Mouse (Mus musculus) activated CD4-positive, CD25-positive, alpha-beta regulatory T cell, adult 4 months (primary cell): Measurements from ENCODE around the gene Smarcd2. TPM values are rescaled to one million over a fixed set of nuclear protein-coding genes. Genes with fewer than 3 reads are reported as not detected.

ENCODE experiments used
- ATAC-seq: one replicate; pipeline ENCODE4 v1.8.0; 2017
- polyA plus RNA-seq, 2 experiments: library from polyadenylated mRNA; unstranded; fragments of 100-300 nt; shearing (Covaris generic); gene quantifications; one replicate each; pipeline ENCODE4 v1.2.1; 2017

The Smarcd2 gene
- polyA plus RNA-seq, 2 experiments from 2014 or later, result 17.6 to 23.2 TPM

GRCm38 (mm10) chr11:106220603-106221002 lies 52.2 kb downstream of the Smarcd2 start:
- no peak for ATAC-seq

DNA sequence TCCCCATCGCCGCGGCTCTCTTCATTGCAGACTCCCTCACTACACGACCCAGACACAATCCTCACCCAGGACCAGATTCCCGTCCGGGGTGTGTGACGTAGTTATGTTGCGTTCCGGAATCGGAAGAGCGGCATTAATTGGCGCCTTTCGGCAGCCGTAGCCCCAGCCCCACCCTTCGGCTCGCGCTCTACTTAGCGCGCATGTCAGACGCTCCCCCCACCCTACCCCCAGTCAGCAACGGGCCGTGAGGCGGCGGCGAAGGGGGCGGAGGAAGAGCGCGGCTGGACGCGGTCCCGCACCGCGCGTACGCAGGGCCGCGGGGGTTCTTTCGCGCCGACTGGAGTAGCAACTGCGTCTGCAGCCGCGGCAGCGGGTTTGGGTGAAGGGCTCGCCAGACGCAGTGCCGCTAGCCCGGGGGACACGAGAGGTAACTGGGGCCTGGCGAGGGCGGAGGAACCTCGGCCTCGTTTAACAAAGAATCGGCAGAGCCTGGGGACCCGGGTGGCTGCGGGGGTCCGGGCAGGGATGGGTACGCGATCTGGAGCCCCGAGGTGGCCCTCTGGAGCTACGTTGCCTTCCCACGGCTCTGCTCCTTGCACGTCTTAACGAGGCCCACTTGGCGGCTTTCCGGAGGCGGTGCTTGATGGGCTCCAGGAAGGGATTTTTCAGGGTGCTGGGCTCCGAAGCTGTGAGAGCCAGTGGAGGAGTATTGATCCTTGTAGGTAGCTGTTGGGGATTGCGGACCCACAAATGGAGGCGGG lies 55.9 kb downstream of the Smarcd2 start, which contains the start of gene Ddx42:
TSS of gene Ddx42 (plus strand) at position 197 of the 761 bp plus-strand sequence.
- peak; percentile 55 for ATAC-seq

DNA sequence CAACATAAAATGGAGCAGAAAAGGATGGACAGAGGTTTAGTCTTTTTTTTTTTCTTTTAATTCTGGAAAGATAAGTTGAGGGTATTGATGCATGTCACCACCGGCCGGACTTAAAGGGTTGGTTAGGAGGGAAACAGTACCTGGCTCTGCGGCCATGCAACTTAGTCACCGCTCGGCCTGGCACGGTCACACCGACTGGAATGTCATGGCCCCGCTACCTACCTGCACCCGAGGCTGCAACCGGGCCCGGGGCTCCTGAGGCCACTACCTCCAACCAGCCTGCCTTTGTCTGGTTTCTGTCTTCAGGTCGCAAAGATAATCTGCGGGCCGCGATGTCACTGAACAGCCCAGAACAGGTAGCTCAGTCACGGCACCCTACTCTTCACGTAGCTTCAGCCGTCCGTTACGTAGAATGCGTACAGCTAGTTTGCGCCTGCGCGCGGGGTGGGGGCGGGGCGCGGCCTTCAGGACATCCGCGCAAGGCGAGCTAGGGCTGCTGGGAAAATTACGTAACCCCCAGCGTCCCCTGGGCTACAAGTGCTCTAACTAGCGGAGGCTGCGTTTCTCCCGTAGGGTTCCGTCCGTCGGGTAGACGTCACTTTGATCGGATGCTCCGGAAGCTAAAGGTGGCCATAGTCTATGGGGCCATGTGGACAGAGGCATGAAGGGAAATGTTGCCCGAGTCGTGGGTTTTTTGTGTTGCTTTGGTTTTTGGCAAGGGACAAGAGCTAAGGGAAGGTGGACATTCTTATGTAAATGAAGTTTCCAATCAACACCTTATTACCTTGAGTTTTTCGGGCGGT lies 56.6 kb downstream of the Smarcd2 start, which contains the start of gene Ccdc47:
TSS of gene Ccdc47 (minus strand) at position 418 of the 803 bp plus-strand sequence.
- peak; percentile 91 for ATAC-seq

DNA sequence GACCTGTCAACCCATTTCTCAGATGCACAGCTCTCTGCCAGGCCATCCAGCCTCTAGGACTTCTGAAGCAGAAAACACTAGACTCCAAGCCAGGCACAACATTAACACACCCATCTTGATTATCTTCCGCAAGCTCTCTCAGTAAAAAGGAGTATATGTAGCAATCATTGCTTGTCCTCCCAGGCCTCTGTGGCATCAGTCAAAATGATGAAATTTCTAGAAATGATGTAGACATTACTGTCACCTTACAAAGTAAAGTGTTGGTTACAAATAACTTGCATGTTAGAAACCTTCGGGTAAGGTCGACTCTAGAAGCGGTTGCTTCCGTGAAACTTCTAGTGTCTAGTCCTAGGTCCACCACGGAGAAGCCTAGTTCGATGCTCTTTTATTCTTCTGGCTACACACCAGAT lies 57.3 kb downstream of the Smarcd2 start:
- no peak for ATAC-seq

GRCm38 (mm10) chr11:106214856-106215255 lies 57.9 kb downstream of the Smarcd2 start:
- no peak for ATAC-seq

Other genes with a start within 250 kb of the Smarcd2 start
- gene Dcaf7, start 236.1 kb downstream of the Smarcd2 start, polyA plus RNA-seq, result 10 to 100 TPM; 22.9 to 23.3 TPM
- 10 to 100 TPM; 11.8 to 13.2 TPM for gene Taco1, start 206.9 kb downstream of the Smarcd2 start, polyA plus RNA-seq
- 10 to 100 TPM; 14.8 to 21.2 TPM for gene Map3k3, start 188.4 kb downstream of the Smarcd2 start, polyA plus RNA-seq
- gene Gm10840, start 112.1 kb downstream of the Smarcd2 start, polyA plus RNA-seq, result not detected
- 100 to 1,000 TPM; 633 to 743 TPM for gene Limd2, start 112.1 kb downstream of the Smarcd2 start, polyA plus RNA-seq
- 10 to 100 TPM; 30.1 to 33.5 TPM for gene Strada, start 70.8 kb downstream of the Smarcd2 start, polyA plus RNA-seq
- gene Ccdc47, start 56.6 kb downstream of the Smarcd2 start, polyA plus RNA-seq, result 10 to 100 TPM; 65.0 to 74.5 TPM
- 10 to 100 TPM; 59.1 to 71.5 TPM for gene Ddx42, start 56.0 kb downstream of the Smarcd2 start, polyA plus RNA-seq
- 10 to 100 TPM; 43.4 to 53.4 TPM for gene Ftsj3, start 16.9 kb downstream of the Smarcd2 start, polyA plus RNA-seq
- 100 to 1,000 TPM; 140 to 180 TPM for gene Psmc5, start 16.8 kb downstream of the Smarcd2 start, polyA plus RNA-seq
- gene Tcam1, start 3.7 kb upstream of the Smarcd2 start, polyA plus RNA-seq, result under 1 TPM; 0.12 to 0.43 TPM
- gene Gh, start 28.9 kb upstream of the Smarcd2 start, polyA plus RNA-seq, result not detected
- 10 to 100 TPM; 48.0 to 77.5 TPM for gene Cd79b, start 41.8 kb upstream of the Smarcd2 start, polyA plus RNA-seq
- under 1 TPM in 1 of 2 experiments, not detected in 1; 0.09 TPM for gene Scn4a, start 80.3 kb upstream of the Smarcd2 start, polyA plus RNA-seq
- 1 to 10 TPM; 1.1 to 1.2 TPM for gene Prr29, start 92.5 kb upstream of the Smarcd2 start, polyA plus RNA-seq
- gene Icam2, start 115.1 kb upstream of the Smarcd2 start, polyA plus RNA-seq, result 100 to 1,000 TPM in 1 of 2 experiments, 10 to 100 TPM in 1; 94.3 to 114 TPM
- gene Ern1, start 214.9 kb upstream of the Smarcd2 start, polyA plus RNA-seq, result 1 to 10 TPM; 1.9 to 2.4 TPM